Mouse (Mus musculus) kidney, embryonic 15.5 days (tissue): ENCODE results near the gene Ly6g. TPM values are rescaled to one million over a fixed set of nuclear protein-coding genes. Genes with fewer than 3 reads are reported as not detected.
"Not testable (repeated sequence)": the region's sequence is repeated elsewhere in the genome, so short reads cannot be mapped to it uniquely, and the experiment has no call there.

Experiments
- ATAC-seq: fragments of 200-750 bp; cut with Nextera tagmentation; replicated peaks from 2 replicates; pipeline ENCODE4 v1.8.0; 2017; ENCODE audit warnings: moderate TSS enrichment; ENCODE audit not compliant: low FRiP score
- H3K27ac ChIP-seq: fragments of 300-500 bp; sonication (generic); 2 replicates; pipeline ENCODE4 v1.5.1; 2015; ENCODE audit warnings: mild to moderate bottlenecking, inconsistent platforms
- H3K27me3 ChIP-seq: fragments of 300-500 bp; sonication (generic); 2 replicates; pipeline ENCODE4 v1.6.1; 2015; ENCODE audit warnings: inconsistent platforms
- H3K36me3 ChIP-seq: fragments of 300-500 bp; sonication (generic); 2 replicates; pipeline ENCODE4 v1.6.1; 2015; ENCODE audit warnings: inconsistent platforms
- H3K4me1 ChIP-seq: fragments of 300-500 bp; sonication (generic); 2 replicates; pipeline ENCODE4 v1.6.1; 2015; ENCODE audit warnings: inconsistent platforms
- H3K4me2 ChIP-seq: fragments of 300-500 bp; sonication (generic); 2 replicates; pipeline ENCODE4 v1.6.1; 2015; ENCODE audit warnings: moderate library complexity, mild to moderate bottlenecking, inconsistent platforms
- H3K4me3 ChIP-seq: fragments of 300-500 bp; sonication (generic); replicated peaks from 2 replicates; pipeline ENCODE4 v1.5.1; 2015; ENCODE audit warnings: mild to moderate bottlenecking, inconsistent platforms
- H3K9ac ChIP-seq: fragments of 300-500 bp; sonication (generic); 2 replicates; pipeline ENCODE4 v1.6.1; 2015; ENCODE audit warnings: mild to moderate bottlenecking, inconsistent platforms
- H3K9me3 ChIP-seq: fragments of 300-500 bp; sonication (generic); replicated peaks from 2 replicates; pipeline ENCODE4 v1.6.1; 2016; ENCODE audit warnings: inconsistent platforms
- WGBS: fragments of 180-500 bp; shearing (Covaris S2); methylation state at CpG from one replicate; pipeline ENCODE4 v1.1.7; 2015; ENCODE audit warnings: mixed read lengths; 5-methylcytosine and 5-hydroxymethylcytosine counted together
- polyA plus RNA-seq: library from polyadenylated mRNA; unstranded; fragments of >200 nt; fragmentation: Nextera tagmentation; extraction: Ambion mirVana; gene quantifications from 2 replicates; pipeline ENCODE4 v1.2.1, GENCODE M21; 2015

Ly6g gene
- 0.18 and 0.70 TPM in 2 replicates for polyA plus RNA-seq

DNA sequence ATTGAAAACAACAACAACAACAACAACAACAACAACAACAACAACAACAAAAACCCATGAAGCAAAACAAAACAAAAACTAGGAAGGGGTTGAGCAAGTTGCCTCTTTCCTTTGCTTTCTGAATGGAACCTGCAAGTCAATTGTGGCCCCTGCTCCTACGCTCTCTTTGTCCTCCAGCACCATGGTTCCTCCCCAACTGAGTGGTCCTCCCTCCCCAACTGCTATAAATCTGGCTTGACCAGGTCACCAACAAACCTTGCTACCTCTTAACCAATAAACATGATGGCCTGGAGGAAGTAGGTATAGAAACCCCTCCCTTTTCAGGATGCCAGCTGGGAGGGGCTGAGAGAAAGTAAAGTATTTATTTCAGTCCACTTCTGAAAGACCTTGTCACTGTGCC, at the start of gene Ly6g:
Ly6g (plus strand) TSS at position 301 of the 400 bp plus-strand sequence.
- Histone ChIP-seq H3K4me2 (no peak within 1 kb of the TSS), H3K9me3 (no peaks in the 10 kb centered on the region; the same call in 1 of the 2 replicates), H3K27me3 (no peaks in the 10 kb centered on the region), H3K4me3 (no peak within 1 kb of the TSS), H3K9ac (no peak within 1 kb of the TSS), H3K27ac (no peak within 1 kb of the TSS), H3K4me1 (no peaks in the 10 kb centered on the region), H3K36me3 (no peaks in the 10 kb centered on the region)
- ATAC-seq, result no peak
- 89% methylated on average over 1 of the region's 1 CpGs for WGBS

DNA sequence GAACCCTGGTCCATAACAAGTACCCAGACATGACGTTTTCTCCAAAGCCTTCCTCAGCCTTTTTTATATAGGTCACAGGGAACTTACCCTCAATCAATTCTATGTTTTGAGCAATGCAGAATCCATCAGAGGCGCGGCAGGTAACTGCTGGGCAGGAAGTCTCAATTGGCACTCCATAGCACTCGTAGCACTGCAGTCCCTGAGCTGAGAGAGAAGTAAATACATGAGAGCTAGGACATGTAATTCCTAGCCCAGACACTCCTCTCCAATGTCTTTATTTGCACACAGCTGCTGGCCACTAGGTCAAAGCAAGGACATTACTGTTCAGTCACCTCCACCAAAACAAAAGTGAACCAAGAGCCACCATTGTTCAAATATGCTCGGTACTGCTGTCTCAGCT, 44.6 kb upstream of the Ly6g start:
- H3K9me3 ChIP-seq, ATAC-seq, H3K27ac ChIP-seq, H3K4me2 ChIP-seq, H3K36me3 ChIP-seq, H3K4me3 ChIP-seq, H3K4me1 ChIP-seq, H3K27me3 ChIP-seq, H3K9ac ChIP-seq: not testable (repeated sequence)
- 73% methylated on average over 2 of the region's 5 CpGs for WGBS

DNA sequence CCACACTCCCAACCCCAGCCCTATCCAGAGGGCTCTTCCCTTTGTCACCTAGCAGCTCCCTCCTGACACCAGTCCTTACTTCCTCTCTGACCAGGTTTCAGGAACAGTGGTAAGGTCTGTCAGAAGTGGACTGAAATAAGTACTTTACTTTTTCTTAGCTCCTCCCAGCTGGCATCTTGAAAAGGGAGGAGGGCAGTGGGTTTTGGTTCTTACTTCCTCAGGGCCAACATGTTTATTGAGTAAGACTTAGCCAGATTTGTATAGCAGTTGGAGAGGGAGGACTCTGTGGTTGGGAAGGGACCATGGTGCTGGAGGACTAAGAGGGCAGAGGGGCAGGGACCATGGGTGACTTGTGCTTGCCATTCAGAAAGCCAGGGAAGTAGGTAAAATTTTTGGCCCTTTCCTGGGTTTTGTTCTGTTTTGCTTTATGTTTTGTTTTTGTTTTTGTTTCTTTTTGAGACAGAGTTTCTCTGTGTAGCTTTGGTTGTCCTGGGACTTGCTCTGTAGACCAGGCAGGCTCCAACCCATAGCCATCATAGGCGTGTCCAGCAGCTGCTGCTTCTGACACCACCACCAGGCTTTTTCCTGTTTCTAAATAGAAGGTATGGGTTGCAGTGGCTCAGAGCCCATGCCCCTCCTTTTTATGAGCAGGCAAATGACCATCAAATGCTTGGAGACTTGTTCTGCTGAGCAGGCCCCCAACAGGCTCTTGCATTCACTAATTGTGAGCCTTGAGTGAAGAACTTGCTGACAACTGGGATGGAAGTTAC, 43.0 kb upstream of the Ly6g start, which contains the start of gene Ly6c2:
Ly6c2 (minus strand) TSS at position 110 of the 770 bp plus-strand sequence.
- not testable (repeated sequence) for H3K27ac ChIP-seq, ATAC-seq, H3K9me3 ChIP-seq, H3K4me3 ChIP-seq, H3K9ac ChIP-seq, H3K4me2 ChIP-seq, H3K27me3 ChIP-seq, H3K4me1 ChIP-seq, H3K36me3 ChIP-seq
- WGBS, result 67% methylated on average over 1 of the region's 1 CpGs

DNA sequence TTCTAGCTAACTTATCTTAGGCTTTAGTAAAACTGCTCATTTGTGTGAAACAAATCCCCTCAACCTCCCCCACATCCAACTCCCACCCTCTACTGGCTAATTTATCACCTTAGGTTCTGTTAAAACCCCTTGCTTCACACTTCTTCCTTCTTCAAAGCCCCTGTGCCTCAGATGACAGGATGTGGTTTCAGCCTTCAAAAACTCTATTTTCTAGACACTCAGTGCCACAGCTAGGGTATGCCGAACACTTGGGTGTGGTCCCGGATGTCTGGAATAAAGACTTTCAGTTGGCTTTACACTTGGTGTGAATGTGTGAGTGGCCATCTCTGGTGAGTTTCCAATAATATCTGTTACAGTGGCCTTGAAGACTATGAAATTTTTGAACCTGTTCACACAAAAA, 38.5 kb upstream of the Ly6g start:
- no peak overlapping the region for H3K9ac ChIP-seq
- no peaks in the 10 kb centered on the region for H3K4me1 ChIP-seq
- ATAC-seq, result no peak
- H3K4me2 ChIP-seq, result no peak overlapping the region
- H3K4me3 ChIP-seq, result no peak overlapping the region
- H3K9me3 ChIP-seq, result no peaks in the 10 kb centered on the region
- H3K27ac ChIP-seq, result no peak overlapping the region
- H3K36me3 ChIP-seq, result no peaks in the 10 kb centered on the region
- 56% methylated on average over 2 of the region's 2 CpGs for WGBS
- H3K27me3 ChIP-seq, result no peaks in the 10 kb centered on the region

DNA sequence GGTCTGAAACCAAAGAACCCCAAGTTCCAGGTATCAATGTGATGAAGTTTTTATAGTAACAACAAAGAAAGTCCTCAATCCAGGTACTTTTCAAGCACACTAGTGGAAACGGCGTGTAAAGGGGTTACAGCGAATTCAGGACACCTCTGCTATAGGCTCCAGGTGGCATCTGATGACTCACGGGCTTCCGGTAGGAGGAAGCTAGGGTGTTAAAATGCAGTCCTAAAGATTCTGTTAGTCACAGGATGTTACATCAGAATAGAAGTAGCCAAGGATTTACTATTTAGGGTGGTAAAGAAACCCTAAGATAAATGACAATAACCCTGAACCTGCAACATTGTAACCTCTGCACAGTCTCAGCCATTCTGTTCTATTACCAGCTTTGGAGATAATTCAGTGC, 37.6 kb upstream of the Ly6g start:
- not testable (repeated sequence) for H3K4me2 ChIP-seq, H3K27me3 ChIP-seq, H3K4me3 ChIP-seq, H3K4me1 ChIP-seq, H3K9me3 ChIP-seq, H3K9ac ChIP-seq, H3K27ac ChIP-seq, H3K36me3 ChIP-seq, ATAC-seq
- 93% methylated on average over 5 of the region's 5 CpGs for WGBS

DNA sequence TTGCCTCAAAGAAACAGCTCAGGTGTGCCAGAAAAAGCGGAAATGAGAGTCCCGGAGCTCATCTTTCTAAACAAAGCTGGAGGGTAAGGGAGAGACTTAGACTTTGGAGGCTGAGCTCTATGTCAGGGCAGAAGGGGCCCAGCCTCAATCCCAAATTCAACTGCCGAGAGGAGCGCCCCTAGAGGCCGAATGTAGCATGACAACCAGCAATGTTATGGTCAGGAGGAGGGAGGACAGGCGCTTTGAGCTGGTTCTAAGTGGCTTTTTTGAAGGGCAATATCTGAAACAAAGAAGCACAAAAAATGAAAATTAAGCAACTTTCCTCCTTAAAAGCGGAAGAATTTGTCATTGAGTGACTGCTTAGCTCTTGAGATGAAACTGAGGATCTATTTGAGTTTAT, 36.3 kb upstream of the Ly6g start:
- not testable (repeated sequence) for ATAC-seq, H3K27me3 ChIP-seq

DNA sequence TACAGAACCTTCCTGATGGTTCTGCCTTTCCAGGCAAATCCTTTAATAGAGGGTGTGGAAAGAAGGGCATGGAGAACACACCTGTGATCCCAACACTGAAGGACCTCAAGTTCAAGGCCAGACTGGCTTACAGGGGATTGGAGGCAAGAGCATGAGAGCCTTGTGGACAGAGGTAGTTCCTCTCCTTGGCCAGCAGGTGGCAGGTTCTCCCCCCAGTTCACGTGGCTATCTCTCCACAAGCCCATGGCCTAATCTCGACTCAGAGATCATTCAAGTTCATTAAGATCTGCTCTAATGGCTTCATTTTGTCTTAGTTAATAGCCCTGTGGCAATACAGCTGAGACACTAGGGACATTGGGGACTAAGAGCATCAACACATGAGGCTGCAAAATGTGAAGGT, 35.0 kb upstream of the Ly6g start:
- Histone ChIP-seq H3K36me3 (no peaks in the 10 kb centered on the region), H3K4me2 (no peak overlapping the region), H3K27ac (no peak overlapping the region), H3K9ac (no peak overlapping the region), H3K9me3 (no peaks in the 10 kb centered on the region), H3K27me3 (no peaks in the 10 kb centered on the region), H3K4me1 (no peaks in the 10 kb centered on the region), H3K4me3 (no peak overlapping the region)
- ATAC-seq, result no peak
- WGBS, result 21% methylated on average over 2 of the region's 2 CpGs

More for the DNA sequence above, 36.3 kb upstream of the Ly6g start:
- H3K9ac ChIP-seq, H3K4me2 ChIP-seq, H3K27ac ChIP-seq, H3K36me3 ChIP-seq, H3K4me3 ChIP-seq, H3K4me1 ChIP-seq, H3K9me3 ChIP-seq: not testable (repeated sequence)
- 24% methylated on average over 5 of the region's 7 CpGs for WGBS

DNA sequence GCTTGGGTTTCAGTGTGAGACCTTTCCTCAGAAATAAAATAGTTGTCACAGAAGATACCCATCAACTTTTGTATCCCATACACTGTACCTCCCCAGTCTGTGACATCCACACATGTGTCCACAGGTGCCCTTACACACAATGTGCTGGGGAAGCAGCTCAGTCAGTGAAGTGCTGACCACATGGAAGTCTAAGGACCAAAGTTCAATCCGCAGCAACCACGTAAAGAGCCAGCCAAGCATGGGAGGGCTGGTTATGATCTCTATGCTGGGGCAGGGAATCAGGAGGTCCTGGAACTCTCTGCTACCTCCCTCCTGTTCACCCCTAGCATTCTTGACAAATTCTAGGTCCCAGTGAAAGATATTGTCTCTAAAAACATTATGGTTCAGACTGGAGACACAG, 22.7 kb upstream of the Ly6g start:
- not testable (repeated sequence) for H3K9ac ChIP-seq, H3K27me3 ChIP-seq, H3K27ac ChIP-seq, H3K9me3 ChIP-seq, ATAC-seq, H3K4me1 ChIP-seq, H3K4me2 ChIP-seq, H3K4me3 ChIP-seq, H3K36me3 ChIP-seq
- WGBS, result 77% methylated on average over 2 of the region's 2 CpGs

DNA sequence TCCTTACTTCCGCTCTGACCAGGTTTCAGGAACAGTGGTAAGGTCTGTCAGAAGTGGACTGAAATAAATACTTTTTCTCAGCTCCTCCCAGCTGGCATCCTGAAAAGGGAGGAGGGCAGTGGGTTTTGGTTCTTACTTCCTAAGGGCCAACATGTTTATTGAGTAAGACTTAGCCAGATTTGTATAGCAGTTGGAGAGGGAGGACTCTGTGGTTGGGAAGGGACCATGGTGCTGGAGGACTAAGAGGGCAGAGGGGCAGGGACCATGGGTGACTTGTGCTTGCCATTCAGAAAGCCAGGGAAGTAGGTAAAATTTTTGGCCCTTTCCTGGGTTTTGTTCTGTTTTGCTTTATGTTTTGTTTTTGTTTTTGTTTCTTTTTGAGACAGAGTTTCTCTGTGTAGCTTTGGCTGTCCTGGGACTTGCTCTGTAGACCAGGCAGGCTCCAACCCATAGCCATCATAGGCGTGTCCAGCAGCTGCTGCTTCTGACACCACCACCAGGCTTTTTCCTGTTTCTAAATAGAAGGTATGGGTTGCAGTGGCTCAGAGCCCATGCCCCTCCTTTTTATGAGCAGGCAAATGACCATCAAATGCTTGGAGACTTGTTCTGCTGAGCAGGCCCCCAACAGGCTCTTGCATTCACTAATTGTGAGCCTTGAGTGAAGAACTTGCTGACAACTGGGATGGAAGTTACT, 19.8 kb upstream of the Ly6g start:
- H3K27me3 ChIP-seq, H3K4me2 ChIP-seq, H3K9me3 ChIP-seq, ATAC-seq, H3K4me3 ChIP-seq, H3K9ac ChIP-seq, H3K36me3 ChIP-seq, H3K4me1 ChIP-seq, H3K27ac ChIP-seq: not testable (repeated sequence)
- 63% methylated on average over 2 of the region's 2 CpGs for WGBS

DNA sequence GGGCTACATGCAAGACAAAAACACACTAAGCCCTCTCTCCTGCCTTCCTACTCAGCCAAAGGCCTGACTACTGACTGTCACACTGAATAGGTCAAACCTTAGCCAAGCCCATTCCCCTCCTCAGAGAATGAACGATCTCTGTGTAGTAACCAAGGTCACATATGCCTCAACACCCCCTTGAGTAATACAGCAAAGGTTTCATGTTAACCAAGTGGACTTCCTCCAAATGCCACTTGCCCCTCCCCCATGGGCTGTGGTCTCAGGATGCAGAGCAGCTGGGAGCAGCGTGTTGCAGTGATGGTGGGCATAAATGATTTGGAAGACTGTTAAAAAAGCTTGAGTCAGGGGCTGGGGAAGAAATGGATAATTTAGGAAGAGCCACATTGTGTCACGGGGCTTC, 17.3 kb upstream of the Ly6g start:
- not testable (repeated sequence) for H3K4me2 ChIP-seq, H3K9me3 ChIP-seq, ATAC-seq, H3K4me3 ChIP-seq, H3K4me1 ChIP-seq, H3K27ac ChIP-seq, H3K9ac ChIP-seq, H3K27me3 ChIP-seq, H3K36me3 ChIP-seq
- WGBS, result 67% methylated on average over 3 of the region's 3 CpGs

DNA sequence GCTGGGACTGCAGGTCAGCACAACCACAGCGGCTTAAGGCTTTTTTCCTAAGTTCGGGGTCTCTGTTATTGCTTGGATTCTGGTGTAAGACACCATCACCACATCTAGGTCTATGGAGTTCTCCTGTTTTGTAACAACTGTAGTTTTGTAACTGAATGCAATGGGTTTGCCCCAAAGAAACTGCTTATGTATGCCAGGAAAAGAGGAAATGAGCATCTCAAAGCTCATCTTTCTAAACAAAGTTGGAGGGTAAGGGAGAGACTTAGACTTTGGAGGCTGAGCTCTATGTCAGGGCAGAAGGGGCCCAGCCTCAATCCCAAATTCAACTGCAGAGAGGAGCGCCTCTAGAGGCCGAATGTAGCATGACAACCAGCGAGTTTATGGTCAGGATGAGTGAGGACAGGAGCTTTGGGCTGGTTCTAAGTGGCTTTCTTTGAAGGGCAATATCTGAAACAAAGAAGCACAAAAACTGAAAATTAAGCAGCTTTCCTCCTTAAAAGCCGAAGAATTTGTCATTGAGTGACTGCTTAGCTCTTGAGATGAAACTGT, 13.2 kb upstream of the Ly6g start:
- ATAC-seq, H3K36me3 ChIP-seq, H3K27ac ChIP-seq, H3K27me3 ChIP-seq, H3K9ac ChIP-seq, H3K9me3 ChIP-seq, H3K4me2 ChIP-seq, H3K4me1 ChIP-seq, H3K4me3 ChIP-seq: not testable (repeated sequence)
- WGBS, result 49% methylated on average over 6 of the region's 6 CpGs

DNA sequence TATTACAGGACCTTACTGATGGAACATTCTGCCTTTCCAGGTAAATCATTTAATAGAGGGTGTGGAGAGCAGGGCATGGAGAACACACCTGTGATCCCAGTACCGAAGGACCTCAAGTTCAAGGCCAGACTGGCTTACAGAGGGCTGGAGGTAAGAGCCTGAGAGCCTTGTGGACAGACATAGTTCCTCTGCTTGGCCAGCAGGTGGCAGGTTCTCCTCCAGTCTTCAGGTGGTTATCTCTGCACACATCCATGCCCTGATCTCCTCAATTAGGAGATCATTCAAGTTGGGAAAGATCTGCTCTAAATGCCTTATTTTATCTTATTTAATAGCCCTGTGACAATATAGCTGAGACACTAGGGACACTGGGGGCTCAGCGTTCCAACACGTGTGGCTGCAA, 11.3 kb upstream of the Ly6g start:
- Histone ChIP-seq H3K27ac (no peak overlapping the region), H3K36me3 (no peaks in the 10 kb centered on the region), H3K9ac (no peak overlapping the region), H3K4me1 (no peaks in the 10 kb centered on the region), H3K9me3 (no peaks in the 10 kb centered on the region), H3K4me2 (no peak overlapping the region), H3K4me3 (no peak overlapping the region), H3K27me3 (no peaks in the 10 kb centered on the region)
- ATAC-seq, result no peak
- WGBS, result 66% methylated on average over 3 of the region's 3 CpGs
